Mouse (Mus musculus) stomach, adult 2 months (tissue): Measurements from ENCODE around the gene Nfkb2. TPM values are rescaled to one million over a fixed set of nuclear protein-coding genes. Genes with fewer than 3 reads are reported as not detected.

ENCODE experiments used
- polyA plus RNA-seq: library from polyadenylated mRNA; depleted of rRNA; stranded (reverse); fragments of >200 nt; gene quantifications from 2 replicates; pipeline ENCODE4 v1.2.3, GENCODE M21; 2012; rRNA removed

Nfkb2 gene
- polyA plus RNA-seq: 28.3 and 37.0 TPM in 2 replicates

DNA sequence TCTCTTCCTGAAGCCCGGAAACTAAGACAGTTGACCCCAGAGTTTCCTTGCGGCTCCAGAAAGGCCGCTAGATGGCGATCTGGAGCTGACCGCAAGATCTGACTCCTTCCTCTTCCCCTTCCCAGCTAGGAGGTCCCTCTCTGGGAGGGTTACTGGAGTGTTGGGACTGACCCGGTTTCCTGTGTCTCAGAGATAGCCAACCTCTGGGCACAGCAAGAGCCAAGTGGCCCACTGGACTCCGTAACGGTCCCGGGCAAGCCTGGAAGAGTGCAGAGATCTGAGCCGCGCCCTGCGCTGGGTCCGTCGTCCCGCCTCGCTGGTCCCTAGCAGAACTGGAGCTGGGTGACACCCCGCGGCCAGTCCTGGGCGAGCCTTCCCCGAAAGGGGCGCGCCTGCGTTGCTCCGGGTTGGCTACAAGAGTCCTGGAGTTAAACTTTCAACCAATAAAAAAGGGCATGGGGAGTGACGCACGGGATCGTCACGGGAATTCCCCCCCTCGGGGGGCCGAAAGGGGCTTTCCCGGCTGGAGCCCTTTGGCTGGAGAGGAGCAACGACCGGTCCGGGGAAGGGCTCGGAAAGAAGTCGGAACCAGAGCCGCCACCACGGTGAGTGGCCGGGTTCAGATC, at the start of gene Nfkb2:
Gene Nfkb2, plus strand, starts transcription at position 105 of the 626 bp plus-strand sequence.

DNA sequence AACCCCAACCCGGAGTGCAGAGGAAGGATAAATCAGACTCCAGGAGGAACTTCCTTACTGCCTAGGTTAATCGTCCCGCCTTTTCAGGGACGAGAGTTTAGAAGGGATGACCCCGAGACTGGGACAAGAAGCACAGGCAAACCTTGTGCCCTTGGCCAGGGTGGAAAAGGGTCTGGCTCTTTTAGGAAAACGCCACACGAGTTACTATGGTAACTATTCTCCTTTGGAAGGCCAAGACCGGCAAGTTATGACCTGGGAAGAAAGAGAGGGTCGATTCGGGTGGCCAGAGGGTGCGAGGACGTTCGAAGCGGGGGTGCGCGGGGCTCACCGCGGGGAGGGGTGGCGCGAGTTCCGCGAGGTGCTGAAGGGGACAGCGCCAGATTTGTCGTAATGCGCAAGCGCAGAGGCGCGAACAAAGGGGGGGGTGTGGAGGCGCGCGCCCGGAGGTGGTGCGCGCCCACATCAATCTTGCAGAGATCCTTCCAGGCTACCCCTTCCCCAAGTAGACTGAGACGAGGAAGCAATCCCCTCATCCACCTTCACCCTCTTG, 22.7 kb downstream of the Nfkb2 start, which contains the start of gene Psd:
Gene Psd, minus strand, starts transcription at position 401 of the 550 bp plus-strand sequence.

DNA sequence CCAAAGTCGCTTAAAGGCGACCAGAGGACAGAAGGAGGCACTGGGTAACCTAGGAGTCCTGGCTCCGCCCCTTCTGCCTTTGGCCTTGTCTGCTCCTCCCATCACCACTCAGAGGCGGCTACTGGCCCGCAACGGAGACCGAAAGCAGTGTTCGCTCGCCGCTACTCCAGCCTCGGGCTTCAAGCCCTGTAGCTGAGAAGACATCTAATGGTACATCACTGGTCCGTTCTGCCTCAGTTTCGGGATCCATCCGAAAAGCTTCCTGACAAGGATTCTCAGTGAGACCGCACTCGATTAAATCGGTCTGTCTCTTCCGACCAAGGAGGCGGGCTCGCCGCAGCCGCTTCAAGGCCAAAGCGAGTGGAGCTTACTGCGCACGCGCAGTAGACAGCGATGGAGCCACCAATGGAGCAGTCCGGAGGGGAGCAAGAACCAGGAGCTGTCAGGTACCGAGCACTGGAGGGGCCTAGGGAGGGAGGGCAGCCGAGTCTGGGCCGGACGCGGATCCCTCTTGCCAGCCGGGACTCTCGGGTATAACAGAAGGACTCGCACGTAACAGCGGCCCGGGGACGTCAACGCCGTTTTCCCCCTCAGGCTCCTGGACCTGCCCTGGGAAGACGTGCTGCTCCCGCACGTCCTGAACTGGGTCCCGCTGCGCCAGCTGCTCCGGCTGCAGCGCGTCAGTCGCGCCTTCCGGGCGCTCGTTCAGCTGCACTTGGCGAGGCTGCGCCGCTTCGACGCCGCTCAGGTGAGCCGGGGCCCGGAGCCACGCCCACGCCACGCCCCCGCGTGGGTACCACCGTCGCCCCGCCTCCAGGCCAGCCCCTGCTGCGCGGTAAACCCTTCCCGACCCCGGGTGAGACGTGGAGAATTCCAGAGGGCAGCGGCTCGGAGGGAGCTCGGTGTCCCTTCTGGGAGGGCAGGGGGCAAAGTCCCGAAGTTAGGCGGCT, 24.2 kb downstream of the Nfkb2 start, which contains the start of gene Fbxl15:
Gene Fbxl15, plus strand, starts transcription at position 104 of the 950 bp plus-strand sequence.

DNA sequence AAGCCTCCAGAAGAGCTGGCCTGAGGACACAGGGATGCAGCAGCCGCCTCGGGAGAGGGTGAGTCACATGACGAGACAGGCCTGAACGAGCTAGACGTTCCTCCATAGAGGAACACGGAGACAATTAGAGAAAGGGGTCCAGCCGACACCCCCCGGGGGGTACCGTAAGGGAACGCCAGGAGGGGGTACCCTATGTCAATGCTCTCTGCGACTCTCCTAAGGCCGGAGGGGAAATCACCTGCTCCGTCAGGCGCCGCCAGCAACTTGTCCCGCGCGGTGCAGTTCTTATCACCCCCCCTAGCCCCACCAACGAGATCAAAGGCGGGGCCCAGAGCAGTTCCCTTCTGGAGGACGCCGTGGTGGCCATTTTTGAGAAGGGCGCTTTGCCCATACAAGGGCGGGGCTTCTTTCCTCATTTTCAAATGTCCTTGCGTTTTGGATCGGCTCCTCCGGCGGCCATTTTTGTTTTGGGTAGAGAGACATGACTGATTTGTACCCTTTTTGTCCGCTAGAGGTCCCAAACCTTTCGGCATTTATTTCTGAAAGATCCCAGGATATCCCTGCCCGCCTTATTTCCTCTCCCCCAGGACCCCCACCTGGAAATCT, 34.3 kb downstream of the Nfkb2 start, which contains the start of gene Cuedc2:
Gene Cuedc2, minus strand, starts transcription at position 372 of the 606 bp plus-strand sequence.

DNA sequence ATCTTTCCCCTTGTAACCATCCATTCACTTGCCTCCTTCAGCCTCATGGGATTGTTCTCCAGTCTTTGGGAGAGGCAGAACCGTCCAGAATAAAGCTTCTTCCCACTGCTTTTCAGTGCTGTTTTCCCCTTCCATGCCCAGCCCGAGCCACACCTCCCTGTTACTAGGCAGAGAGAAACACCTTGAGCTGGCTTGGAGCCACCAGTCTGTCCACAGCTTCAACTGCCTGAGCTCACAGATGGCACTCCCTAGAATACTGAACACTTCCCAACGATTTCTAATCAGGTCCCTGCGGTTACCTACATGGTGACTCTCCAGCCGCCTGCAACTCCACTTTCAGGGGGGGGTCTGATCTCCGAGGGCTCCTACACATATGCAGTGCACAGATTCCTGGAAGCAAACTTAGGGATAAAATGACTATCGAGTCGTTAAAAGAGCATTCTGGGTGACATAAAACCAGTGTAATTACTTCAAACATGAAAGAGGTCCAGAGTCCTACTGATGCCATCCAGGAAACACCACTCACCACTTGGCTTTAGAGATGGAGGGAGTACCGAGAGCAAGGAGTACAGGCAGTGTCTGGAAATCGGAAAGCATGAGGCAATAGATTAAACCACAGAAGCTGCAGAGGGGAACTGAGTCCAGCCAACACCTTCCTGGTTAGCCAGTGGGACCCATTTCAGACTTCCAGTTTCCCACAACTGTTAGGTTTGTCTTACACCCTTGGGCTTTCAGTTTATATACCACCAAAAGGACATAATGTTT, 46.2 kb downstream of the Nfkb2 start, which contains the start of gene 2310034G01Rik:
Gene 2310034G01Rik, minus strand, starts transcription at position 135 of the 765 bp plus-strand sequence.

Other genes starting within 250 kb of the Nfkb2 start
- 1.5 and 1.9 TPM in 2 replicates for gene Nolc1, start 228.5 kb upstream of the Nfkb2 start, polyA plus RNA-seq
- 0.03 TPM in 1 of 2 replicates, not detected in the other for gene Elovl3, start 172.4 kb upstream of the Nfkb2 start, polyA plus RNA-seq
- 0.42 and 0.43 TPM in 2 replicates for gene Pitx3, start 156.0 kb upstream of the Nfkb2 start, polyA plus RNA-seq
- gene Gbf1, start 151.8 kb upstream of the Nfkb2 start, polyA plus RNA-seq: 78.9 and 80.0 TPM in 2 replicates
- 54.5 and 76.6 TPM in 2 replicates for gene Psd, start 22.8 kb downstream of the Nfkb2 start, polyA plus RNA-seq
- 14.8 and 29.8 TPM in 2 replicates for gene Fbxl15, start 23.9 kb downstream of the Nfkb2 start, polyA plus RNA-seq
- 17.1 and 19.1 TPM in 2 replicates for gene Cuedc2, start 34.4 kb downstream of the Nfkb2 start, polyA plus RNA-seq
- 14.8 and 17.2 TPM in 2 replicates for gene Mfsd13a, start 36.8 kb downstream of the Nfkb2 start, polyA plus RNA-seq
- gene 2310034G01Rik, start 46.0 kb downstream of the Nfkb2 start, polyA plus RNA-seq: 0.26 and 0.32 TPM in 2 replicates
- gene Actr1a, start 91.4 kb downstream of the Nfkb2 start, polyA plus RNA-seq: 41.1 and 44.0 TPM in 2 replicates
- gene Sufu, start 92.6 kb downstream of the Nfkb2 start, polyA plus RNA-seq: 5.9 and 6.6 TPM in 2 replicates
- gene Trim8, start 197.4 kb downstream of the Nfkb2 start, polyA plus RNA-seq: 37.3 and 56.3 TPM in 2 replicates